Mouse (Mus musculus) frontal cortex, postnatal 10 days (tissue): Measurements from ENCODE around the gene Cds1.

ENCODE experiments used
- DNase-seq, 2 experiments: peaks; one replicate each; pipeline ENCODE4 v3.0.0; 2022; ENCODE audit warnings: low spot score in 2 of 2, mixed read lengths in 1 of 2

Gene Cds1

DNA sequence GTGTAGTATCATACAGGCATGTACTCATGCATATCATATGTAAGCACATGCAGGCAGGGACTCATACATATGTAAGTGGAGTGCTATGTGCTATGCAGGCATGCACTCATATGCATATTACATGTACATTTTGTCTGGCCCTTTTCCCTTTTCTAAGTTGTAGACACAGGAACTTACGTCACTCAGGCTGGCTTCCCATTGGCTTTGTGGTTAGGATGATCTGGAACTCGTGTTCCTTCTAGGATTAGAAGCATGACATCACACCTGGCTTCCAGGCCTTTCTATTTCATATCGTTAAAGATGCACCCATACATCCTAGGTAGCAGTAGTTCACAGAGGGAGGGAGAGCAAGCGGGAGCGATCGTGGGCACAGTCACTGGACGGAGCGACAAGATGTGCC is 10.3 kb downstream of the Cds1 start:
- DNase-seq = no peak

- no peak for DNase-seq
Measured at GRCm38 (mm10) chr5:101776528-101776927, 11.6 kb downstream of the Cds1 start.

DNA sequence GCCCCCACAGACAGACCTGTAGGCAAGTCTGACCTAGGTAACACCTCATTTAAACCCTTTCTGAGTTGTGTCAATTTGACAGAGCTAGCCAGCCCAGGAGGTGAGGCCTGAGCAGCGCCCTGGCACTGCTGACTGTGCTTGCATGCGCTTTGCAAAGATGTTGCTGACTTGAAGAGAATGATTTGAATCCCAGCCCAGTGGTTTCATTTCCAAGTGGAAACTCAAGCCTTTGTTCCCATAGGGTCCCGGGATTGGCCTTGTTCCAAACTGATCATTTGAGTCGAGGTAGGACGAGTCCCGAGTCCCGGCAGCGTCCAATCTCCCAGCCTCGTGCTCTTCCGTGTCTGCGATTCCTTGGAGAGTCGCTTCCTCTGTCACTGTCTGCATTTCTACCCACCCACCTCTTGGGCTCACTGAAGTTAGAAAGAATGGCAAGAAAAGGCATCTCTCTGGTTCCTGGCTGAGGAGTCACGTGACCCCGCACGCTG is 14.5 kb downstream of the Cds1 start:
- no peak for DNase-seq

DNA sequence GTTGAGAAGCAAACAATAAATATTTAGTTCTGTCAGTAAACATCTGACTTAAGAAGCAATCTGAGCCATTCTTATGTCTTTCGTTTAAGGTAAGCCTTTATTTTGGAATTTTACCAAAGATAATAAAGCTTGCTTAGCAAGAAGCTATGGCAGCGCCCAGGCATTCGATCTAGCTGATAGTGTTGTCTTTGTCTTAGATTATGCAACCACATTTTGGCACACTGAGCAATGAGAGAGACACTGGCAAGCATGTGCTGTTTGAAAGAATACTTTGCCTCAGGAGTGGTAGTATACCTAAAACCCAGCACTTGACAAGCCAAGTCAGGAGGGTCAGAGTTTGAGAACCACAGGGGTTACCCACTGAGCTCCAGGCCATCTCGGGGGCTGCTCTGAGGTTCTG is 16.0 kb downstream of the Cds1 start:
- DNase-seq = no peak

- DNase-seq = no peak
Measured at GRCm38 (mm10) chr5:101784328-101784727, 19.4 kb downstream of the Cds1 start.

GRCm38 (mm10) chr5:101784787-101785186 is 19.9 kb downstream of the Cds1 start:
- DNase-seq = no peak

- no peak for DNase-seq
Measured at GRCm38 (mm10) chr5:101785921-101786614, 21.1 kb downstream of the Cds1 start.

GRCm38 (mm10) chr5:101789770-101790169 is 24.8 kb downstream of the Cds1 start:
- no peak for DNase-seq

GRCm38 (mm10) chr5:101790560-101790959 is 25.6 kb downstream of the Cds1 start:
- DNase-seq = no peak

- DNase-seq = no peak
Measured at GRCm38 (mm10) chr5:101792665-101793064, 27.7 kb downstream of the Cds1 start.

GRCm38 (mm10) chr5:101801891-101802290 is 37.0 kb downstream of the Cds1 start:
- no peak for DNase-seq

GRCm38 (mm10) chr5:101802358-101803022 is 37.6 kb downstream of the Cds1 start:
- no peak for DNase-seq

DNA sequence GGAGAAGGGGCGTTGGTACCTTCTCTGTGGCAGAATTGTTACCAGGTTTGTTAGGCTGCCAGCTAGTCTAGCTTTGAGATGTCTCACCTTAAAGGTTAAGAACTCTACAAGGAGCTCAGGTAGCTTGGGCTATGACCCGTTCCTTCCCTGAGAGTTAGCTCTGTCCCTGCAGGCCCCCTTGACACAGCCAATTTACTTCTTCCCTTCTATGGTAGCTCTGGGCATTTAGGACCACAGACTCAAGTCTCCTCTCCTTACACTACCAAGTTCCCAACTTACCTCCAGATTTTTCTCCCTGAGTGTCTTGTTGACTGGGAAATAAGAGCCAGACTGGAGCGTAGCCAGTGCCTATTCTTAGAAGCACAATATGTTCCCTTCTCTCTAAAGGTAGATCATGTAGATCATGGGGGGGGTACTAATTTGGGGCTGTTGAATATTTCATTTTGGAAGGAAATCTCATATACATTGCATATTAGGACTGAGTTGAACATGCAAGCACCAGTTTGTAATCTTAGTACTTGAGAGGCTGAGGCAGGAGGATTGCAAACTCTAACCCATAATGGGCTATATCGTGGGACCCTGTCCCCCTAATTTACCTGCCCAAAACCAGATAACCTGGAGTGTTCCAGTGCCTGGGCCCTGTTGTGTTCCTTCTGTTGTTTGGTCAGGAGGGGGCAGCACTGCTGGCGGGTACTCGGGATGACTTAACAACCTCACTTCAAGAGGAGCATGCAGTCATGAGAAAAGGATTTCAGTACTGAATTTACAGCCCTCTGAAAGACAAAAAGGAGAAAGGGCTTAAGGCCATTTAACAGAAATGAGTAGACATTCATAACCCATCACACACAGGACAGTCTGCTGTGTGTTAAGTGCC is 46.6 kb downstream of the Cds1 start:
- no peak for DNase-seq

- DNase-seq = no peak
Measured at GRCm38 (mm10) chr5:101816822-101817221, 51.9 kb downstream of the Cds1 start.

GRCm38 (mm10) chr5:101819216-101819615 is 54.3 kb downstream of the Cds1 start:
- DNase-seq = no peak

DNA sequence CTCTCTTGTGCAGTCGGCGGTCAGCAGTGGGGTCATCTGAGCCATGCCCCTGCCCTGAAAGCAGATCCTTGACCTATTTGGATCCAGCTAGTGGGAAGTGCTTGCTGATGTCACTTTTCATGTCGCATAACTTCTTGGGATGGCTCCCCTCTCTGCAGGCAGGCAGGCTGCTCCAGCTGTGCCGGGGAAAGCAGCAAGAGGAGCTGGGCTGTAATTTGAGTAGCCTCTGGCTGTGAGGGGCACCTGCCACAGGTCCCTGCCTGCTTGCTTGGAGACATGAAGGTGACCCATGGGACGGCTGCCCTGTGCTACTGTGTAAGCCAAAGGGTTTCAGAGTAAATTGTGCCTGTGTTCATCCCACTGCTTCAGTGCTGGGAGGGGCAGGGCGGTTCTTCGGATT is 54.9 kb downstream of the Cds1 start:
- no peak for DNase-seq

GRCm38 (mm10) chr5:101821052-101821451 is 56.1 kb downstream of the Cds1 start:
- DNase-seq = no peak

GRCm38 (mm10) chr5:101821491-101822310 is 56.8 kb downstream of the Cds1 start:
- no peak for DNase-seq

DNA sequence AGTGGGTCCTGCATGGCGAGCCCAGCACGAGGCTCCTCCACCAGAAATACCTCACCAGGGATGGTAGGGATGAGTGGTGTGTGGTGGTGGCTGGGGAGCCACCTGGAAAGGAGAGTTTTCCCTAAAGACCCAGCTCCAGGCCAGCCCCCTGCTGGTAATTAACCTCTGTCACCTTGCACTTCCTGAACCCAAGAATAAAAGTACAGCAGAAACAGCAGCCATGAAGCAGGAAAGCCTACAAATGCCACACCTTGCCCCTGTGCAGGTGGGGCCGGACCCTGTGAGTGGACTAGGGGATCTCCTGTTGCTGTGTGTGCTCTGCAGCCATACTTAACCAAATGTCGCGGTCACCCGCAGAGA is 57.4 kb downstream of the Cds1 start:
- no peak for DNase-seq

- no peak for DNase-seq
Measured at GRCm38 (mm10) chr5:101825111-101825911, 60.4 kb downstream of the Cds1 start.

DNA sequence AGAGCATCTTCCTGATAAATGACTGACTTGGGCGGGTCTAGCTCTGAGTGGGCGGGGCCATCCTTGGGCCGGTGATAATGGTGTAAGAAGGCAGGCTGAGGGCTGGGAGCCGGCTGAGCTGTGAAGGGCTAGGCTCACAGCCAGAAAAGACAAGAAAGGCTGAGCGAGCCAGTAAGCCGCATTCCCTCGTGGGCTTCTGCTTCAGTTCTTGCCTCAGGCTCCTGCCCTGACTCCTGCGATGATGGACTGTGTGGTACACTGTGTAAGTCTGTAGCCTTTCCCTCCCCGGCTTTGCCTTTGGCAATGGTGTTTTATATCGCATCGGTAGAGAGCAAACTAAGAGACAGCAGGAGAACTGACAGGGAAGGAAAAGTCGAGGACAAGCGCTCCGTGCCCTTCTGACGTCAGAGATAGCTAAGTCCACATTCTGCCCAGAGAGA is 61.6 kb downstream of the Cds1 start:
- DNase-seq = peak in 1 of 2 experiments; percentile 19
